Mouse (Mus musculus) skeletal muscle tissue, adult 2 months (tissue): ENCODE results near the gene Ces1d.

Source experiments
- DNase-seq: peaks from one replicate; pipeline ENCODE4 v3.0.0-alpha.2; 2012; ENCODE audit warnings: low read depth, low spot score

Ces1d gene

GRCm38 (mm10) chr8:93140696-93141095, 56.9 kb downstream of the Ces1d start:
- DNase-seq: no peak

GRCm38 (mm10) chr8:93132196-93132595, 65.4 kb downstream of the Ces1d start:
- DNase-seq: no peak

- no peak for DNase-seq
These were observed 66.2 kb downstream of the Ces1d start, which contains the start of gene Ces1c for GRCm38 (mm10) chr8:93131233-93131980. Ces1c (minus strand) TSS chr8:93131283.

GRCm38 (mm10) chr8:93126476-93126875, 71.2 kb downstream of the Ces1d start:
- no peak for DNase-seq

GRCm38 (mm10) chr8:93122005-93122404, 75.6 kb downstream of the Ces1d start:
- DNase-seq: no peak
